Mouse (Mus musculus): ENCODE data around the gene Aco1.
A peak's percentile ranks its signal among the peaks of the same experiment; 100 is the strongest.

The Aco1 gene

DNA sequence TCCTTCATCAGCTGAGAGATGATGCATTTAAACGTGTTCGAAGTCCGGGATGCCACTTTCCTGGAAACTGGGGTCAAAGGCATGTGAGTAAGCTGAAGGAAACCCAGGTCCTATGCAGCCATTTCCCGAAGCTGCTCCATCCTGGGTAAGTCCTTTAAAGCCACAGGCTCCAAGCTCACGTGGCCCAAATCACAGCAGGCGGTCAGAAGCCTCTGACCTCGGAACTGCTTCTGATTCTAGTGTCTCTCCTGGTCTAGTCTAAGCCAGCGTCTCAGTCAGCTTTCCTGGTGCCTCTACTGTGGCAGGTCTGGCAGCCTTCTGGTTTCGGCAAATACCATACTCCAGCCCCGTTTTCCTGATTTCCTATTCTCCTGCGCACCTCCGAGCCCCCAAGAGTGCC, 77.6 kb downstream of the Aco1 start:
- peak in 1 of 2 experiments; percentile 21 for DNase-seq

DNA sequence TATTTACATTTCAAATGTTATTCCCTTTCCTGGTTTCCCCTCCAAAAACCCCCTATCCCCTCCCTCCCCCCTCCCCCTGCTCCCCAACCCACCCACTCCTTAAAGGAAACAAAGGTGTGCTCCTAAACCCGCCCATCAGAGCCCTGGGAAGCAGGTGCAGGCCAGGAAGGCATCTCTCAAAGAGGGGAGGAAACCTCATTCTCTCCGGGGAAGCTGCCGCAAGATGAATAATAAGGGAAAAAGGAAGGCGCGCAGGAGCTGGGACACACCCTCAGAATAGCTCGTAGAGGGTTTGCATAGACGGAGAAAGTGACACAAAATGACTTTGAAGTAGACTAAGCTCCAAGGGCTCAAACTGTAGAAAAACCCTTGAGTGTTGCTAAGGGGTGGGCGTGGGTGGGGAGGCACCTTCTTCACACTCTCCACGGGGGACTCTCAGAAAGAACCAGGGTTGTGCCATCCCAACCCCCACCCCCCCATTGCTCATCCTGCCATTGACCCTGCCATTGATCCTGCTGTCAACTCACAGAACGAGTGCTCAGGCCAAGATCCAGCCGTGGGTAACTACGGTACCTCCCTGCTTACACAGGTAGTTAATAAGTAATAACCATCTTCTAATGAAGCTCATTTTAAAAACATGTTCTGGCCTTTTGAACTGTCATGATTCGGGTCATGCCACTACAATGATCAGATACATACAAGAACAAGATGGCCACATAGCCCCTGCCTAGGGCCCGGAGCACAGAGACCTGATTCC, 78.3 kb downstream of the Aco1 start:
- no peak for DNase-seq

DNA sequence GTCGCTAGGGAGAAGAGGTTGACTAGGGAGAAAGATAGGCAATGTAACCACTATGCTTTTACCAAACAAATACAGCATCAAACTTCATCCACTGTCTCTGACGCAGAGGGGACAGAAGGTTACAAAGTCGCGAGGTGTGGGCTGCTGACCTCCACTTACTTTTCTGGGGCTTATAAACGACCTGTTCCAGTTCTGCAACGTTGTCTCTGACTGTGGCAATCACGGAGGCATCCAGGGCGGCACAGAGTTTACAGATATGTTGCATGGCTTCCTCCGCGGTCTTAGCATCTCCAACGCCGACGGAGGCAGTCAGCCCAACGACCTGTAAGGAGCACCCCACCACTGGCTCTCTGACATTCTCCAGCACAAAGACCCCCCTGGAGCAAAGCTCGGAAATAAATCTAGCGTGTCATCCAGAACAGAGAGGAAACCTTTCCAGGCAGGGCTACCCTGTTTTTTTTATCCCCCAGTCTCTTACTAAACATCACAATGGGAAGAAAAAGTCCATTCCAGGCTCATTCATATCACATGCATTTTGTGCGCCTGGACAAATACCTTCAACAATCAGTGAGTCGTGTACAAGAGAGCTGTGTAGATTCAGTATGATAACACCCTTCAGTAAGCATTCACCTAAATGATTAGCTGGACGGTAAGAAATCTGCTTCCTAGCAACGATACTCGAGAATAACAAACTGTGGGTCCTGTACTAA, 79.2 kb downstream of the Aco1 start:
- DNase-seq, result no peak

DNA sequence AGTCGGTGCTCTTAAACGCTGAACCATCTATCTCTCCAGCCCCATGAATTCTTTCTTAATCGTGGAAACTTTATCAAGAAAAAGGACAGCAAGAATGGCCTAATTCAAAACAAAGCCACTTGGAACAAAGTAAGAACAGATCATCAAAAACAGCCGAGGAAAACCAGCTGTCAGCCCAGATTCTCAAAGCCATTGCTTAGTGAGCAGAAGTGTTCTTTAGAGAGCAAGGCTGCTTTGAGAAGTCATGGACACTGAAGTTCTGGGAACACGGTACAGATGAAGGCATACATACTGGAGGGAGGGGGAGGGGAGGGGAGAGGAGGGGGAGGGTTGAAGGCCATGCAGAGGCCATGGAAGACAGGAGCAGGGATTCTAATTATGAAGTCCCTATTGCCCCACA, 83.2 kb downstream of the Aco1 start:
- no peak for DNase-seq

DNA sequence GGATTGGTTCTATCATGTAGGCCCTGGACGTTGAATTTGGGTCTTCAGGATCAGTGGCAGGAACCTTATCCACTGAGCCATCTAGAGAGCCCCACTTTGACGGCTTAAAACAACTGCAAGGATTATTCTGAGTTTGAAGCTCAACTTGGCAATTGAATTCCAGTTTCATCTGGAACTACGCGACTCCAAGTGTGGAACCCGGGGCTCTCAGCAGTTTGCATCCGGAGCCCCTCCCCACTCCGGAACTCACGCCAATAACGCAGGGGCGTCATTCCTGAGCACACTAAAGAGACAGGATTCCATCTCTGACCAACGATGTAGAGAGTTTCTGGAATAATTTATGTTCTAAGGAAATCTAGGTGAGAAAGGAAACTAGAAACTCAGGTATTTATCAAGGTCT, 84.2 kb downstream of the Aco1 start:
- DNase-seq, result no peak

DNA sequence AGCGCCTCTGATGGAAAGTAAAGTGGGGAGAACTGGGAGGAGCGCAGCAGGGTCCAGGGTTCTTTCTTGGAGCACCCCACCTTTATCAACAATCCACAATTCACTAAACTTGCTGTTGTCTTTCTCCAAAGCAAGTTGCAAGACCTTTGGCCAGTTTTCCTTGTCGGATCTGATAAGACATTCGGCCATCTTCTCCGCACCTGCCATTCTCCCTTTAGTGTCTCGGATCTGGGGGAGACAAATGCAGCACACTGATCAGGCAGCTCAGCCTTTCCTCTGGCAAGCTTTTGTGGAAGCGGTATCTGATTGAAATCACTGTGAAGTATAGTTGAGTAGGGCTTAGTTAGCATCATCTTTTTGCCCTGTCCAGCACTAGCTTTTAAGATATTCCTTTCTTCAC, 85.0 kb downstream of the Aco1 start:
- no peak for DNase-seq

DNA sequence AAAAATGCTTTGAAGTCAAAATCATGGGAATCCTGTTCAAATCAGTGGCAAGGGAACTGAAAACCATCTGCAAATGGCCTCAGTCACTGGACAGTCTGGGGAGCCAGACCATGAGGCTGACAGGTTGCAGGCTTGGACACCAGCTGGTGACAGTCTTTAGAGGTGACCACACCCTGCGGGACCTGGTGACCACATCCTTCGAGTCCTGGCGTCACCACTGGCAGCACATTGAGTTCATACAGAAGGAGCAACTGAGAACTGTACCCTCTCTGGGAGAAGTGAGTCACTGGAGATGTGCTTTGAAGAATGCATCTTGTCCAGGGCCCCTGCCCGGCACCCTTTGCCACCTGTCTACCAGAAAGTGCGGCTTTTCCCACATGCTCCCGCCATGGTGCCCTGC, 86.8 kb downstream of the Aco1 start:
- DNase-seq, result no peak

DNA sequence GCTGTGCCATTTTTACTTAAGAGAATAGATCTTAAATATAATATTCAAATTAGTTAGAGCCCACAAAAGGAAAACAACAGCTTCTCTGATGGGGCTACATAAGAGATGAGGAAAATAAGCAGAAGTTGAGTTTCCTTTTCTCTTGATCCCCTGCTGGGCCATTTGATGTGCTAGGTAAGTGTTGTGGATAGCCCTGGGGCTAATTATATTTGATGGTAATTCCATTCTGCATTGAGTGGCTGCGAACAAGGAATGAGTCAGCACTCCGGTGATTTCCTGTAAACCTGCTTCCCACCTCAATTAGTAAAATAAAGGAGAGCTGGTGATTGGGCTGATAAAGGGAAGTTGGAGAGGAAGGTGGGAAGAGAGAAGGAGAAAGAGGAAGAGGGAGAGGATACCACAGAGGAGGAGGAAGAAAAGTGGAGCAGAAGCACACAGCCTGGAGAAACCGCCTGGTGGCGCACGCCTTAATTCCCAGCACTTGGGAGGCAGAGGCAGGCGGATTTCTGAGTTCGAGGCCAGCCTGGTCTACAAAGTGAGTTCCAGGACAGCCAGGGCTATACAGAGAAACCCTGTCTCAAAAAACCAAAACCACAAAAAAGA, 90.3 kb downstream of the Aco1 start:
- DNase-seq, result no peak

DNA sequence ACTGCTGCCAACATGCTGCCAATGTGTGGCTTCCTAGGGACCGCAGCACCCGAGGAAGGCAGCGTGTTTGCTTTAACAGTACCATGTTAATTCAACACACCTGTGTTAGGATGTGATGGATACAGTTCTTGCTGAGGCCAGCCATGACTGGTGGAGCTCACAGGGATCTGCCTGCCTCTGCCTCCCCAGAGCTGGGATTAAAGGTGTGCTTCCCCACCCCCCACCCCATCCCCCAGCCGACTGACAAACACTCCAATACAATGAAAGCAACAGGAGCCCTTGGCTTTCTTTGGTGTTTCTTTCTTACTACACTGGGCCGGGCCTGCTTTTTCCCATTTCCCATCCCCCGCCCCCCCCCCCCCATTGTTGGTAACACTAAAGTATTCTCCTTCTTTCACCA, 91.4 kb downstream of the Aco1 start:
- DNase-seq, result no peak

DNA sequence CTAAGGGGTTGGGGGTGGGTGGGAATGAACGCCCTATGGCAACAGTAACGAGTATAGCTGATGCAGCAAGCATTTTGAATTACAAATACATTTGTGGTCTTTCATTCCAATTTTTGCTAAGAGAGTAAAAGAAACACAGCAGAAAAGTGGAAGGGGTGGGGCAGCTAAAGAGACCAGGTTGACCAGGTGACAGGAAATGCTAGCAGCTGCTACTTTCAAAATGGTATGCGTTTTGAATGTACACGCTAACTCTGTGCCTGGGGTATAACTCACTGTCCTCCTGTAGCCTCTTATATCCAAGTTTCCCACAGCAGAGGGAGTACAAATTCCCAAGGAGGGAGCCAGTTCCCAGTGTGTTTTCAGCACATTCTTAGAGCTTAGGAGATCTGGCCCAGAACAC, 93.9 kb downstream of the Aco1 start:
- no peak for DNase-seq

DNA sequence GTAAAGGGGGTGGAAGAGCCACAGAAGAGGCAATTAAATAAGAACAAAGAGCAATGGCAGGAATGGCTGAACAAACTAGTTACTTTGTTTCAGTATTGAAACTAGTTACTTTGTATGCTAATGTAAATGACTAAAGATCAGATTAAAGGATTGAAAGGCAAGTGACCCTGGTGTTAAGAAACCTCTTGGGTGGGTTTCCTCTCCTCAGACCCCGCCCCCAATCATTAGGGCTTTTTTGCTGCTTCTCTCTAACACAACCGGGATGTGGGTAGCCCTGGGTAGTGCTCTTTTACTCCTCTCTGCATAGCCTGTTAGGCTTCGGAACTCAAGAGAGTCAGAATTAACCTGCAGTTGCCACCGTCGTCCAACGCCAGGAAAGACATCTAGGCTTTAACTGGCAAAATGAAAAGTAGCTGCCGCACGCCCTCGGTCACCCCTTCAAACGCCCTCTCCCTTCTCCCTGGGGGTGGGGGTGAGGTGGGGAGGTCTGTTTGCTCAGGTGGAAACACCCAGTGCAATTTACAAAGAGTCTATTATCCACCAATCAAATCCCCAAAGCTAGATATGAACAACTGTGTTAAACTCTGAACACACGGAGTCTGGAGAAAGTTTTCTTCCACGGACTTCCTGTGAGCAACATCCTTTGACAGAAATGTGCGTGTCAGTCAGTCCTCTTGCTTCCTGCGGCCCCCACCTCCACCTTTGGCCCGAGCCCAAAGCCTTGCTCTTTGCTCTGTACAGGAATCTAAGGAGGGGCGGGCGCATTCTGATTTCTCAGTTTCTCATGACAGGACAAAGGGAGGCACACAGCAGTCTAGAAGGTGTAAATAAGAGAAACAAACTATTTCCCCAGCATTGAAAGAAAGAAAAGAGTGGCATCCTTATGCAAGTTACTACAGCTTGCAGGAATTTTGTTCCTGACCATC, 95.9 kb downstream of the Aco1 start:
- DNase-seq, result peak; percentile 35 to 52

DNA sequence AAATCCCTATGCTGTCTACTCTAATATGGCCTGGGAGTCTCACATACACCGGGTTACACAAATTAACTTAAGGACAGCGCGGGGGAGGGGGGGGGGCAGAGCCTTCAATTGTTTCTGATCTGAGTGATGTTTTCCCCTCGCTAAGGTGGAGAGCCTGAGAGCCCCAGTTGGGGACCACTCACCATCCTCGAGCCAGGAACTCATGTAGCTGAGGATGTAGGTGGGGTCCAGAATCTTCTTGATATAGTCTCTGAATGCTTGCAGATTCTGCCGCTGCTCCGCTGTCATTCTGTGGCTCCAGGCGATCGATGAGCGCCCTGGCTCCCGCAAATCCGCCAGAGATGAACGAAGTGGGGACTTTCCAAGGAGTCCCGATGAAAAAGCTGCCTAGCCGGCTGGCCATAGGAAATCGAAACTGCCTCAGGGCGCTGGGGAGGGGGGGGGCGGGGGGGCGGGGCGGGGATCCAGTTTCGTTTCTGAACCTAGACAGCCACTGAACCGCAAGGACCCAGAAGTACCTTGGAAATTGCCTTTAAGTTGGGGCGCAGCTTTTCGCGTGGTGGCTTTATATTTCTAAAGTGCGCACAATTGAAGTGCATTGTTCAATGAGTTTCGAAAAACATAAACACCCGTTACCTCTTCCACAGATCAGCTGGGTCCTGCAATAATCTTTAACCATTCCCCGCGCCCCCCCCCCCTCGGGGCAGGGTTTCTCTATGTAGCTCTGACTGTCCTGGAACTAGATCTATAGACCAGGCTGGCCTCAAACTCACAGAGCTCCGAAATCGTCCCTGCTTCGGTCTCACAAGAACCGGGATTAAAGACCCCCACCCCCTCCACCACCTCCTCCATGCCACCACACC, 96.8 kb downstream of the Aco1 start, which contains the start of gene Ddx58:
Gene Ddx58 (minus strand): TSS at position 420 of the 863 bp plus-strand sequence.
- DNase-seq, result peak; percentile 8 to 22

DNA sequence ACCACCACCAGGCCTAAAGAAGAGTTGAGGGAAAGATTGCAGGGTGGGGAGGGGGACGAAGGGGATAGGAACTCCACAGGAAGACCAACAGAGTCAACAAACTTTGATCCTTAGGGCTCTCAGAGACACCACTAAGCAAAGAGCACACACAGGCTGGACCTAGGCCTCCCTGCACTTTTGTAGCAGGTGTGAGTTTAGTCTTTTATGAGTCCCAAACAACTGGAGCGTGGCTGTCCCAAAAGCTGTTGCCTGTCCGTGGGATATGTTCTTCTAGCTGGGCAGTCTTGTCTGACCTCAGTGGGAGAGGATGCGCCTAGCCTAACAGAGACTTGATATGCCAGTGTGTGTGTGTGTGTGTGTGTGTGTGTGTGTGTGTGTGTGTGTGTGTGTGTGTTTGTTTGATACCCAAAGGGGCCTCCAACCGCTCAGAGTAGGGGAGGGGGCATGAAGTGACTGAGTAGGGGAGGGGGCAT, 97.4 kb downstream of the Aco1 start:
- no peak for DNase-seq

DNA sequence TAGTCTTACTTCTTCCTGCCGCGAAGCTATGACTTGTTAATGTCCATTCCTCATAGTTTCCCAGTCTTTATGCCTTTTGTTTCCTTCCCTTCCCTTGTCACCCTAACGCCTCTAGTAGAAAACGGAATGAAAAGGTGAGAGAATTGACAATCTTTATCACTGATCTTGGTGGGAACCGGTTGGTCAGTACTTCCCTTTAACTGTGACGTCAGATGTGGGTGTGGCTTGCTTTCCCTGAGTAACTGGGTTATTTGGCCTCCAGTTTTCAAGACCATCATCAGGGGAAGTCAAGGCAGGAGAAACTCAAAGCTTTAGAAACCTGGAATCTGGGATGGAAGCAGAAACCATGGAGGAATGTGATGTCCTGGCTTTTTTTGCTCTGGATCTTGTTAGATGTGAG, 99.0 kb downstream of the Aco1 start:
- no peak for DNase-seq

DNA sequence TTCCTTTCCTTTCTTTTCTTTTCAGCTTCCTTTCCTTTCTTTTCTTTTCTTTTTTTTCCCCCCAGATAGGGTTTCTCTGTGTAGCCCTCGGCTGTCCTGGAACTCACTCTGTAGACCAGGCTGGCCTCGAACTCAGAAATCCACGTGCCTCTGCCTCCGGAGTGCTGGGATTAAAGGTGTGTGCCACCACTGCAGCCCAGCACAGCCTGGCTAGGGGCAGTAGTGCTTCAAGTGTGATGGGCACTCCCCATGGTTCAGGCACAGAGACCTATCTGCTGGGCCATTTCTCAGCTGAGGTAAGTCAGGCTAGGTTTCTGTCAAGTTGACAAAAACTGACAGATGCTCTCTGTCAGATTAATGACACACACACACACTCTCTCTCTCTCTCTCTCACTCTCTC, 100.1 kb downstream of the Aco1 start:
- DNase-seq, result no peak

DNA sequence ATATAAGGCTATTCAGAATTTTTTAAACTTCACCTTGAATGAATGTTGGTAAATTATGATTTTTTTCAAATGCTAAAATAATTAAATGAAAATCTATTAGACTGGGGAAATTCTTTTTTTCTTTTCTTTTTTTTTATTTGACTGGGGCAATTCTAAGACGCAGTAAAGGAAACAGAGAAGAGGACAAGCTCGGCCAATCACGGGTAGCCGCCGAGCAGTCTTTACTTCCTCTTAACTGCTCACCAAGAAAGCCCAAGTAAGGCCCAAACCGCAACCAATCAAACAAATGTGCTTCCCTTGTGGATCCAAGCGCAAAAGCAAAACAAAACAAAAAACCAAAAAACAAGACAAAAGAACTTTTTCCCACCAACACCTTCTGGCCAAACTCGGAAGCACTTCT, 101.2 kb downstream of the Aco1 start:
- DNase-seq, result no peak
